Mouse (Mus musculus) 416B (cell line): Measurements from ENCODE around the gene Acer2.
A peak's percentile ranks its signal among the peaks of the same experiment; 100 is the strongest.
"Not testable (repeated sequence)": the region's sequence is repeated elsewhere in the genome, so short reads cannot be mapped to it uniquely, and the experiment has no call there.

ENCODE experiments used
- DNase-seq: peaks from one replicate; pipeline ENCODE4 v3.0.0; 2011; ENCODE audit warnings: low read depth

The Acer2 gene

GRCm38 (mm10) chr4:86874146-86874847 lies at the start of gene Acer2:
Gene Acer2 (plus strand): TSS chr4:86874396.
- no peak for DNase-seq

GRCm38 (mm10) chr4:86825143-86825542 lies 49.1 kb upstream of the Acer2 start:
- DNase-seq: no peak

GRCm38 (mm10) chr4:86831896-86832295 lies 42.3 kb upstream of the Acer2 start:
- DNase-seq: no peak

- not testable (repeated sequence) for DNase-seq
Observed at GRCm38 (mm10) chr4:86841141-86841540, 33.1 kb upstream of the Acer2 start.

- no peak for DNase-seq
Observed at GRCm38 (mm10) chr4:86845384-86845783, 28.8 kb upstream of the Acer2 start.

GRCm38 (mm10) chr4:86847246-86847645 lies 26.9 kb upstream of the Acer2 start:
- no peak for DNase-seq

GRCm38 (mm10) chr4:86851331-86851730 lies 22.9 kb upstream of the Acer2 start:
- DNase-seq: no peak

GRCm38 (mm10) chr4:86852018-86852417 lies 22.2 kb upstream of the Acer2 start:
- DNase-seq: peak; percentile 18

- DNase-seq: peak; percentile 51
Observed at GRCm38 (mm10) chr4:86852813-86853590, 21.2 kb upstream of the Acer2 start.

GRCm38 (mm10) chr4:86856304-86857112 lies 17.7 kb upstream of the Acer2 start:
- DNase-seq: peak; percentile 27

- peak; percentile 97 for DNase-seq
Observed at GRCm38 (mm10) chr4:86857113-86858069, 16.8 kb upstream of the Acer2 start, which contains the start of gene Rps6. Gene Rps6 (minus strand): TSS chr4:86857412.

- peak; percentile 4 for DNase-seq
Observed at GRCm38 (mm10) chr4:86858070-86858440, 16.1 kb upstream of the Acer2 start.

- DNase-seq: no peak
Observed at GRCm38 (mm10) chr4:86864087-86864486, 10.1 kb upstream of the Acer2 start.

GRCm38 (mm10) chr4:86871988-86872387 lies 2.2 kb upstream of the Acer2 start:
- no peak for DNase-seq

- no peak for DNase-seq
Observed at GRCm38 (mm10) chr4:86873072-86873471, 1.1 kb upstream of the Acer2 start.

GRCm38 (mm10) chr4:86879477-86879876 lies 5.3 kb downstream of the Acer2 start:
- no peak for DNase-seq

GRCm38 (mm10) chr4:86881178-86881577 lies 7.0 kb downstream of the Acer2 start:
- no peak for DNase-seq

GRCm38 (mm10) chr4:86882413-86882812 lies 8.2 kb downstream of the Acer2 start:
- DNase-seq: no peak

- peak; percentile 51 for DNase-seq
Observed at GRCm38 (mm10) chr4:86884945-86885344, 10.7 kb downstream of the Acer2 start.

GRCm38 (mm10) chr4:86885790-86886159 lies 11.6 kb downstream of the Acer2 start:
- no peak for DNase-seq

GRCm38 (mm10) chr4:86886160-86886878 lies 12.1 kb downstream of the Acer2 start:
- peak; percentile 16 for DNase-seq
